Mouse (Mus musculus): ENCODE data around the gene Ccdc85c. TPM values are rescaled to one million over a fixed set of nuclear protein-coding genes. Genes with fewer than 3 reads are reported as not detected.
A peak's percentile ranks its signal among the peaks of the same experiment; 100 is the strongest.

Gene Ccdc85c
- polyA plus RNA-seq, 1 experiment from 2014 or later, result 8.3 TPM

DNA sequence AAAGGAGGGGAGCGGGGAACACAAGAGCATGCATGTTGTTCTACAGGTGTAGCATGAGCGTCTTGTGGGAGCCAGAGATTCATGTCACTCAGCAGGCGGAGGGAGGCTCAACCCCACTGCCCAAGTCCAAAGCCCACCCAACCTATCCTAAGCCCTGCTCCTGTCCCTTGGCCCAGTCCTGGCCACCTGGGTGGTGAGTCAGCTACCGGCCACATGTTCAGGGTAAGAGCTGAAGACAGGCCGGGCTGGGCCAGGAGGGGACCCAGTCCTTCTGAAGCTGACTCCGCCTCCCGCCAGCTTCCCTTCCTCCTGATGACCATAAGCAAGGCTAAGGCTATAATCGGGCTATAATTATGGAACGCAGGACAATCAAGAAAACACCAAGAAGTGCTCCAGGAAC lies 67.0 kb downstream of the Ccdc85c start:
- Histone ChIP-seq H3K36me3 (ENCODE audit: insufficient read depth) (peaks cover 31% of the 10 kb centered on the region), H3K4me2 (no peak overlapping the region), H3K4me1 (ENCODE audit: insufficient read depth) (peaks cover 5% of the 10 kb centered on the region), H3K27ac (ENCODE audit: low read depth) (no peak overlapping the region), H3K9me3 (ENCODE audit: low read depth, low read length) (no peaks in the 10 kb centered on the region), H3K27me3 (ENCODE audit: insufficient read depth, low read length) (no peaks in the 10 kb centered on the region), H3K9ac (no peak overlapping the region), H3K4me3 (ENCODE audit: low read depth, low read length) (no peak overlapping the region)
- 86% methylated on average over 9 of the region's 9 CpGs for WGBS
- DNase-seq, result no peak
- no peak for TF ChIP-seq CTCF (IDR thresholded peaks at IDR 0.05; ENCODE audit: low read depth)
- ATAC-seq (ENCODE audit: insufficient read depth), result no peak

- Histone ChIP-seq H3K27me3 (ENCODE audit: insufficient read depth, low read length) (no peaks in the 10 kb centered on the region), H3K4me2 (no peak overlapping the region), H3K9ac (no peak overlapping the region), H3K4me1 (ENCODE audit: insufficient read depth) (no peaks in the 10 kb centered on the region), H3K4me3 (ENCODE audit: low read depth, low read length) (no peak overlapping the region), H3K9me3 (ENCODE audit: low read depth, low read length) (no peaks in the 10 kb centered on the region), H3K27ac (ENCODE audit: low read depth) (no peak overlapping the region), H3K36me3 (ENCODE audit: insufficient read depth) (peaks cover 46% of the 10 kb centered on the region)
- DNase-seq, result peak; percentile 91
- WGBS, result 11% methylated on average over 5 of the region's 5 CpGs
- TF ChIP-seq CTCF (IDR thresholded peaks at IDR 0.05; ENCODE audit: low read depth), result peak; percentile 94
- ATAC-seq (ENCODE audit: insufficient read depth), result peak; percentile 64
These were observed 68.6 kb downstream of the Ccdc85c start for GRCm38 (mm10) chr12:108206641-108207040.

DNA sequence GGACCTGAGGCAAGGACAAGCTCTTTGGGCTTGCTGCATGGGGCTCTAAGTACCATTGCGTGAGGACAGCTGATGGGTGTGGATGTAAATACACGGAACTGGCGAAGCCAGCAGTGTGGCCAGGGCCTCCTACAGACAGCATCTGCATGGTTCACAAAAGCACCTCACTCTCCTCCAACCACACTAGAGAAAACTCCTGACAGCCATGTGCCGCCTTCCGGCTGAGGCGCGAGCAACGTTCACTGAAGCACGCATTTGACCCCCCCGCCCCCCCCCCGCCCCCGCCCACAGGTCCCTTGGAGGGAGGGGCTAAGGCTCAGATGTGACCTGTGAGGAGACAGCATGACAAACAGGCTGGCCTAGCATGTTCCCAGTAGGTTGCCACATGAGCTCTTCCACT lies 70.2 kb downstream of the Ccdc85c start:
- Histone ChIP-seq H3K27ac (ENCODE audit: low read depth) (no peak overlapping the region), H3K4me1 (ENCODE audit: insufficient read depth) (no peaks in the 10 kb centered on the region), H3K9ac (no peak overlapping the region), H3K9me3 (ENCODE audit: low read depth, low read length) (no peaks in the 10 kb centered on the region), H3K4me2 (no peak overlapping the region), H3K36me3 (ENCODE audit: insufficient read depth) (peaks cover 62% of the 10 kb centered on the region), H3K27me3 (ENCODE audit: insufficient read depth, low read length) (no peaks in the 10 kb centered on the region), H3K4me3 (ENCODE audit: low read depth, low read length) (no peak overlapping the region)
- WGBS, result 80% methylated on average over 12 of the region's 12 CpGs
- no peak for TF ChIP-seq CTCF (IDR thresholded peaks at IDR 0.05; ENCODE audit: low read depth)
- ATAC-seq (ENCODE audit: insufficient read depth) (no peak), DNase-seq (no peak)

DNA sequence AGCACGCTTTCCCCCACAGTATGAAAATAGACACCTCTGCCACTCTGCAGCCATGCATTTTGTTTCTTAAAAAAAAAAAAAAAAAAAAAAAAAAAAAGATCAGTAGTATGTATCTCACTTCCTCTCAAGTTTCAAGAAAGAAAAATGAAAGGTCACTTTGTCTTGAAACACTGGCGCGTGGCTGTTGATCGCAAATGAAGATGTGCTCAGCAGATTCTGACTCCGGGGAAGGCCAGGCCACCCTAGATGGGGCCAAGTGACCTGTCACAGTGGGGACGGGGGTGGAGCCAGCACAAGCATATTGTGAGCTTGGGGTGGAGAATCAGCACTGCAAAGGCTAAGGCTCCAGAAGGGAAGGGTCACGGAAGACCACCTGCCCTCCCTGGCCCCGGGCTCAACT lies 71.3 kb downstream of the Ccdc85c start:
- 73% methylated on average over 8 of the region's 8 CpGs for WGBS
- Histone ChIP-seq H3K4me3 (ENCODE audit: low read depth, low read length) (no peak overlapping the region), H3K27ac (ENCODE audit: low read depth) (no peak overlapping the region), H3K4me2 (no peak overlapping the region), H3K4me1 (ENCODE audit: insufficient read depth) (no peaks in the 10 kb centered on the region), H3K9ac (no peak overlapping the region), H3K9me3 (ENCODE audit: low read depth, low read length) (no peaks in the 10 kb centered on the region), H3K27me3 (ENCODE audit: insufficient read depth, low read length) (no peaks in the 10 kb centered on the region), H3K36me3 (ENCODE audit: insufficient read depth) (peaks cover 73% of the 10 kb centered on the region)
- DNase-seq (no peak), ATAC-seq (ENCODE audit: insufficient read depth) (no peak)
- no peak for TF ChIP-seq CTCF (IDR thresholded peaks at IDR 0.05; ENCODE audit: low read depth)

DNA sequence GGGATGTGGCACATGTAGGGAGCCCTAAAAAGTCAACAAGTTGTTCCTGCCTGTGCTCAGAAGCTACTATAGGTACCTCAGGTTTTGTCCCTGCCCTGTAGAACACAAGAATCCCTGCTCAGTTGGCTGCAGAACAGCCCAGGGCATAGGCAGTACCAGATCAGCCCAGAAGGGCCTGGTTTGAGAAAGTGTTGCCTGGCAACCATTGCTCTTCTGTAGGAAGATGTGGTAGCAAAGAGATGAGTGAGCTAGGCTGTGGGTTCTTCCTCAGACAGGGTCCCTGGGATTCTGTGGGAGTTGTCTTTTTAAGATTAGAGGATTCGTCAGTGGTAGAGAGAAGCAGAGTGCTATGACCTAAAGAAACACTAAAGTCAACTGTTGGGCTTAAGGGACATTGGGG lies 75.1 kb downstream of the Ccdc85c start:
- Histone ChIP-seq H3K9me3 (ENCODE audit: low read depth, low read length) (no peaks in the 10 kb centered on the region), H3K36me3 (ENCODE audit: insufficient read depth) (peaks cover 97% of the 10 kb centered on the region), H3K4me1 (ENCODE audit: insufficient read depth) (no peaks in the 10 kb centered on the region), H3K27ac (ENCODE audit: low read depth) (no peak overlapping the region), H3K27me3 (ENCODE audit: insufficient read depth, low read length) (no peaks in the 10 kb centered on the region), H3K4me3 (ENCODE audit: low read depth, low read length) (no peak overlapping the region), H3K9ac (no peak overlapping the region), H3K4me2 (no peak overlapping the region)
- WGBS, result 81% methylated on average over 1 of the region's 1 CpGs
- ATAC-seq (ENCODE audit: insufficient read depth) (no peak), DNase-seq (no peak)
- TF ChIP-seq CTCF (IDR thresholded peaks at IDR 0.05; ENCODE audit: low read depth), result no peak

DNA sequence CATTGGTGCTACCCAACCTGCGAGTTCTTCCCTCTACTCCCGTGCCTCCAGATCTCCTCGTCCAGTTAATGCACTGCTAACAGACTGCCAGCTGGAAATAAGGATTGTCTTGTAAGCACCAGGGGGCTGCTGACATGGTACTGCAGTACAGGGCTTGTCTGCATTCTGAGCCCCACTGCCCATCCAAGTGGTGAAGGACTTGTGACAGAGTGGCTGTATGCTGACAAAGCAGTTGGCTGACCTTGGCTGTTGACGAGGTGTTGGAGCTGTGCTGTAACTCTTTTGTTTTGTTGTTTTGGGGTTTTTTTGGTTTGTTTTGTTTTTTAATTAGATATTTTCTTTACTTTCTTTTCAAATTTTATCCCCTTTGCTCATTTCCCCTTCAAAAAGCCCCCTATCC lies 76.8 kb downstream of the Ccdc85c start:
- no peaks in the 10 kb centered on the region for H3K9me3 ChIP-seq (ENCODE audit: low read depth, low read length)
- H3K4me1 ChIP-seq (ENCODE audit: insufficient read depth), result no peaks in the 10 kb centered on the region
- ATAC-seq (ENCODE audit: insufficient read depth), result no peak
- no peak overlapping the region for H3K4me2 ChIP-seq
- H3K36me3 ChIP-seq (ENCODE audit: insufficient read depth), result peaks cover 98% of the 10 kb centered on the region
- 87% methylated on average over 4 of the region's 4 CpGs for WGBS
- H3K9ac ChIP-seq, result no peak overlapping the region
- no peak for TF ChIP-seq CTCF (IDR thresholded peaks at IDR 0.05; ENCODE audit: low read depth)
- H3K27ac ChIP-seq (ENCODE audit: low read depth), result no peak overlapping the region
- no peak for DNase-seq
- H3K27me3 ChIP-seq (ENCODE audit: insufficient read depth, low read length), result no peaks in the 10 kb centered on the region
- H3K4me3 ChIP-seq (ENCODE audit: low read depth, low read length), result no peak overlapping the region

DNA sequence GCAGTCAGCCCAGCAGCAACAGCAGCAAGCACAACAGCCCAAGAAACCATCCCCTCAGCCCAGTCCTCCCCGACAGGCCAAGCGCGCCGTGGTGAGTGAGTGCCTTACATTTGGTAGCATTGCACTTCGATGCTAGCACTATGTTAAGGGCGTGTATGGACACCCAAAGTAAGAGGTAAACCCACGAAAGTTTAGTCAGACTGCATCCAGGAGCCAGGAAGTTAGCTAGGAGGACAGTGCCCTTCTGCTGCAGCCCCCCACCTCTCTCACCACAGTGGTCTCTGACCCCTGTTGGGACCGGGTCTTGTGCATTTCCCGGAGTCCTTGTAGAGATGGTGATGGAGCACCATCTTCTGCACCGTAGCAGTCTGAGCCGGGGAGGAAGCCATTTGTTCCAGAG lies 79.5 kb downstream of the Ccdc85c start:
- peaks cover 97% of the 10 kb centered on the region for H3K36me3 ChIP-seq (ENCODE audit: insufficient read depth)
- H3K9ac ChIP-seq, result no peak overlapping the region
- H3K4me2 ChIP-seq, result no peak overlapping the region
- no peak overlapping the region for H3K27ac ChIP-seq (ENCODE audit: low read depth)
- TF ChIP-seq CTCF (IDR thresholded peaks at IDR 0.05; ENCODE audit: low read depth), result no peak
- no peak for DNase-seq
- 94% methylated on average over 11 of the region's 11 CpGs for WGBS
- H3K9me3 ChIP-seq (ENCODE audit: low read depth, low read length), result no peaks in the 10 kb centered on the region
- no peak for ATAC-seq (ENCODE audit: insufficient read depth)
- H3K27me3 ChIP-seq (ENCODE audit: insufficient read depth, low read length), result no peaks in the 10 kb centered on the region
- H3K4me3 ChIP-seq (ENCODE audit: low read depth, low read length), result no peak overlapping the region
- no peaks in the 10 kb centered on the region for H3K4me1 ChIP-seq (ENCODE audit: insufficient read depth)

DNA sequence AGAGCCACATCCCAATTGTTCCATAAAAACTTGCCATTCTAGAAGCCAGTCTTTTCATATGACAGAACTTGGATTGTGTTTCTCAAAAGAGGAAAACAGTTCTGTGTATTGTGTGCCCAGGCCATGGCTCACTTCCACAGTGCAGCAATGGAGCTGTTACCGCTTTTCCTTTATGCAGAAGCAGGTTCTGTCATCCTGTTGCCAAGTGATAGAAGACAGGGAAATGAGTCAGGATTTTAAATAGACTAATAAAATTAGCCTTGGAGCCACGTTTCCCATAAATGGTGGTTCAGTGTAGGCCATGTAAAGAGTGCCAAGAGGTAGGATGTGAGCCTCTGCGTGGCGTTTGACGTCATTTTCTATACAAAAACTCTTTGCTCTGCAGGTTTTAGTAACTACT lies 81.3 kb downstream of the Ccdc85c start:
- Histone ChIP-seq H3K4me1 (ENCODE audit: insufficient read depth) (no peaks in the 10 kb centered on the region), H3K4me2 (no peak overlapping the region), H3K36me3 (ENCODE audit: insufficient read depth) (peaks cover 95% of the 10 kb centered on the region), H3K4me3 (ENCODE audit: low read depth, low read length) (no peak overlapping the region), H3K9me3 (ENCODE audit: low read depth, low read length) (no peaks in the 10 kb centered on the region), H3K27me3 (ENCODE audit: insufficient read depth, low read length) (no peaks in the 10 kb centered on the region), H3K9ac (no peak overlapping the region), H3K27ac (ENCODE audit: low read depth) (no peak overlapping the region)
- TF ChIP-seq CTCF (IDR thresholded peaks at IDR 0.05; ENCODE audit: low read depth), result no peak
- ATAC-seq (ENCODE audit: insufficient read depth), result no peak
- no peak for DNase-seq
- 90% methylated on average over 5 of the region's 5 CpGs for WGBS
